Comparison of ENCODE assay signal across 12 mouse cellular contexts in the genomic region with DNA sequence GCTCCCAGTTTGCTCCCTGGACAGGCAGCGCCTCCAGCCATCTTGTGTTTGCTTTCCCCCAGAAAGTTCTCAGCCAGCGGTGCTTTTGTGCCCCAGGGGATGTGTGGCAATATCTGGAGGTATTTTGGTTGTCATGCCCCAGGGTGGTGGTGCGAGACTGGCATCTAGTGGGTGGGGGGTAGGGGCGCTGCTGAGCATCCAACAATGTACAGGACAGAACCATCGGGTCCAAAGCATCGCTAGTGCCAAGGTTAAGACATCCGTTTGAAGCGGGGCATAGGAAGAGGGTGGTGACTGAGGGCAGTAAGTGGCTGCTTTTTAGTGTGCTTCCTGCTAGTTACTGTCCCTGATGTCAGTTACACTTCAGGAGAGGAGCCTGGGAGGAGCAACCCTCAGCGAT. TPM values are rescaled to one million over a fixed set of nuclear protein-coding genes. Genes with fewer than 3 reads are reported as not detected.
A peak's percentile ranks its signal among the peaks of the same experiment; 100 is the strongest.
DNase-seq lines count a peak whose midpoint lies in the region; ATAC-seq and TF ChIP-seq lines count a peak whose summit lies in the region.
"Had no signal": no experiment of that assay in that cellular context is flagged by ENCODE, and none has a peak within 500 bp of the region (broad histone marks: within the 10 kb centered on the region; RNA-seq: fewer than 3 reads in every experiment).

No protein-coding gene starts in this region.

- no peaks in the 10 kb centered on the region for H3K9me3 ChIP-seq in liver, embryonic 16.5 days (replicated peaks; ENCODE audit: control insufficient read depth, low read length)
- H3K9me3 ChIP-seq: embryonic facial prominence, embryonic 12.5 days had no signal

- 69% methylated on average over 9 of the region's 9 CpGs for WGBS in liver, embryonic 16.5 days (ENCODE audit: insufficient replicate concordance)

- no peak overlapping the region for H3K4me2 ChIP-seq in liver, embryonic 16.5 days (ENCODE audit: low read depth, low read length)
- H3K4me2 ChIP-seq: embryonic facial prominence, embryonic 12.5 days had no signal

- peak overlapping the region; percentile 21; the same call in 1 of the 2 replicates for H3K27ac ChIP-seq in layer of hippocampus, adult 2 months
- H3K27ac ChIP-seq in liver, embryonic 16.5 days (ENCODE audit: low read length), result peak overlapping the region; percentile 71
- H3K27ac ChIP-seq: embryonic facial prominence, embryonic 12.5 days had no signal

- peak overlapping the region; percentile 40 for H3K9ac ChIP-seq in liver, embryonic 16.5 days (ENCODE audit: low read depth, low read length)
- H3K9ac ChIP-seq: embryonic facial prominence, embryonic 12.5 days had no signal

- peaks cover 54% of the 10 kb centered on the region for H3K4me1 ChIP-seq in liver, embryonic 16.5 days (ENCODE audit: control insufficient read depth, low read depth, low read length)

- TF ChIP-seq CTCF in layer of hippocampus, adult 2 months (conservative IDR thresholded peaks at IDR 0.05), result peak; percentile 36; the same call in 1 of the 2 replicates

- no peak for ATAC-seq in liver, embryonic 16.5 days (ENCODE audit: low read depth)

- no peak overlapping the region for H3K4me3 ChIP-seq in layer of hippocampus, adult 2 months
- H3K4me3 ChIP-seq in liver, embryonic 16.5 days (ENCODE audit: low read depth, low read length), result no peak overlapping the region
- H3K4me3 ChIP-seq: embryonic facial prominence, embryonic 12.5 days had no signal

- no peaks in the 10 kb centered on the region for H3K27me3 ChIP-seq in liver, embryonic 16.5 days (ENCODE audit: control insufficient read depth, insufficient read depth, low read depth, low read length)
- H3K27me3 ChIP-seq: embryonic facial prominence, embryonic 12.5 days had no signal

- peaks cover 12% of the 10 kb centered on the region; the same call in 1 of the 2 replicates for H3K36me3 ChIP-seq in liver, embryonic 16.5 days (ENCODE audit: control insufficient read depth, insufficient read depth)

- DNase-seq in cerebellum, adult 11-12 months, result peak; percentile 66
- no peak for DNase-seq in cerebellum, adult 11 months
- DNase-seq in layer of hippocampus, adult 2 months (ENCODE audit: low spot score in 2 of 2), result no peak
- no peak for DNase-seq in layer of hippocampus, postnatal 10 days (ENCODE audit: low spot score in 2 of 2)
- peak; percentile 91 for DNase-seq in 416B (ENCODE audit: low read depth)
- no peak for DNase-seq in layer of hippocampus, adult 11-12 months (ENCODE audit: low spot score)
- DNase-seq in frontal cortex, adult 2 months (ENCODE audit: extremely low spot score in 1 of 2, low spot score in 1 of 2), result no peak
- DNase-seq: right cerebral cortex, postnatal 14 days had no signal

RNA-seq across cellular contexts. Expression of gene Mxi1, which starts 17.8 kb away (rescaled TPM):
- total RNA-seq in layer of hippocampus, adult 2 months (2021), result 10 to 100 TPM; 62.8 to 68.6 TPM
- total RNA-seq in layer of hippocampus, postnatal 10 days (2021), result 10 to 100 TPM; 52.0 to 57.0 TPM
- polyA plus RNA-seq in liver, embryonic 16.5 days (2015; fragmentation: Nextera tagmentation; extraction: Ambion mirVana), result 14.1 and 16.7 TPM in 2 replicates
- polyA plus RNA-seq in frontal cortex, adult 2 months (2012; rRNA removed), result 76.6 and 85.8 TPM in 2 replicates

RNA-seq across cellular contexts. Expression of gene Gm10197, which starts 43.5 kb away (rescaled TPM):
- not detected for total RNA-seq in layer of hippocampus, adult 2 months (2021)
- not detected for total RNA-seq in layer of hippocampus, postnatal 10 days (2021)
- polyA plus RNA-seq in liver, embryonic 16.5 days (2015; fragmentation: Nextera tagmentation; extraction: Ambion mirVana), result not detected in 2 replicates
- polyA plus RNA-seq in frontal cortex, adult 2 months (2012; rRNA removed), result not detected in 2 replicates
- total RNA-seq: heart, postnatal 25 days; layer of hippocampus, postnatal 14 days had no signal
- polyA plus RNA-seq: embryonic facial prominence, embryonic 12.5 days had no signal

Comparison
In these comparisons a context has a peak if more than half of its experiments do, and no peak if none do; other contexts are left out.
1. DNase-seq: peak in cerebellum, adult 11-12 months (single experiment) and 416B (single experiment); none in cerebellum, adult 11 months (single experiment), layer of hippocampus, adult 2 months (0 of 2), layer of hippocampus, postnatal 10 days (0 of 2), layer of hippocampus, adult 11-12 months (single experiment) and frontal cortex, adult 2 months (0 of 2).